ENCODE assay signal across 8 mouse cellular contexts in the genomic region with DNA sequence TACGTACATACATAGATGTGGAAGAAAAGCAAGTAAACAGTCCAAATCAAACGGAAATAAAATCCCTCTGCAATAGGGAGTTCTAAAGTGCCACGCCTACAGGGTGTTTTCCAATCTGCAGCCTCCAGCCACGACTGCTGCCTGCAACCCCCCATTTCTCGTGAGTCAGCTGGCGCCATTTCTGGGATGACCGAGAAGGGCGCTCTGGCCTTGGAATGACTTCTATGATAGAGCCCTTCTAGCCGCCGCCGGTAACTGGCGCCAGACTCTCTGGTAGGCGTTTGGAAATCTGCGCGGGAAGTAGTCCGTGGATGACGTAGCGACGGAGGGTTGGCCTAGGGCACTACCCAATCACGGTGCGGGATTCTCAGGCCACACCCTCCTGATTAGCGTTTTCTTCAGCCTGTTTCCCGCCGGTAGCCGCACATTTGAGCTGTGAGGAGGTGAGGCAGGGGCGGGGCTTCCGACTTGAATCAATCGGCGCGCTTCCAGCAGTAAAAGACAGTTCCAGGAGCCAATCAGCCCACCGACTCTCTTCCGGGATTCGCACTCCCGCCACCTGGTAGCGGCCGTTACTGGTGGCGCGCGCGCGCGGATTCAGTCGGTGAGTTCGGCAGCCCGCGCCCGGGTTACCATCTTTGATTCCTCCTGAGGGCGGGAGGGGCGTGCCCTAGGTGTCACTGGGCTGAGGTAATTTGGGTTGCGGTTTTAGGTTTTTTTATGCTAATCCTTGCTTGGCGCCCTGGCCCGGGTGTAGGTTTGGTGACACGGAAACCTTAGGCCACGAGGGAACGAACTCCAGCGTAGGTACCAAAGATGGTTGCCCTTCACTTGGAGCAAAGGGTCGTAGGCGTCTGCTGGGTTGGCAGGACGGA. TPM values are rescaled to one million over a fixed set of nuclear protein-coding genes. Genes with fewer than 3 reads are reported as not detected.
A peak's percentile ranks its signal among the peaks of the same experiment; 100 is the strongest.
DNase-seq lines count a peak whose midpoint lies in the region; ATAC-seq and TF ChIP-seq lines count a peak whose summit lies in the region.

A gene (plus strand): TSS at position 440 of the 875 bp plus-strand sequence.

- H3K9me3 ChIP-seq in megakaryocyte, embryonic 14.5 days, result no peaks in the 10 kb centered on the region

- peak within 1 kb of the TSS; percentile 52 for H3K4me3 ChIP-seq in cortical plate, adult 2 months (ENCODE audit: insufficient read depth, low read length)
- peak within 1 kb of the TSS; percentile 92 for H3K4me3 ChIP-seq in megakaryocyte, embryonic 14.5 days (replicated peaks)

- DNase-seq in gastrocnemius, adult 8-10 months (ENCODE audit: low spot score in 2 of 2), result peak; percentile 100
- peak; percentile 99 for DNase-seq in hindlimb bud, embryonic 11.5 days (ENCODE audit: extremely low spot score, low read depth, low spot score)
- DNase-seq in left cerebral cortex, adult 8-10 months (ENCODE audit: low spot score in 2 of 2), result peak; percentile 95 to 100
- peak; percentile 100 for DNase-seq in right cerebral cortex, postnatal 10 days (ENCODE audit: low spot score in 2 of 2)
- peak; percentile 96 for DNase-seq in urinary bladder, postnatal 25 days (ENCODE audit: low spot score)

- TF ChIP-seq CTCF in cortical plate, adult 2 months (IDR thresholded peaks at IDR 0.05; ENCODE audit: extremely low read depth, insufficient read depth, low read length), result no peak

- TF ChIP-seq POLR2A in cortical plate, adult 2 months (IDR thresholded peaks at IDR 0.05; ENCODE audit: extremely low read depth, insufficient read depth, low read length), result peak; percentile 77

- no peak within 1 kb of the TSS for H3K27ac ChIP-seq in cortical plate, adult 2 months (ENCODE audit: insufficient read depth, low read length)

- H3K36me3 ChIP-seq in megakaryocyte, embryonic 14.5 days (replicated peaks; ENCODE audit: low read length), result peaks cover 27% of the 10 kb centered on the region

- no peaks in the 10 kb centered on the region for H3K27me3 ChIP-seq in megakaryocyte, embryonic 14.5 days (replicated peaks)

- no peaks in the 10 kb centered on the region for H3K4me1 ChIP-seq in cortical plate, adult 2 months (ENCODE audit: control insufficient read depth, insufficient read depth, low read length)
- peaks cover 37% of the 10 kb centered on the region for H3K4me1 ChIP-seq in megakaryocyte, embryonic 14.5 days

- peak; percentile 82 for ATAC-seq in activated CD4-positive, CD25-positive, alpha-beta regulatory T cell, adult 4 months

RNA-seq across cellular contexts. Expression of the gene that starts here (rescaled TPM):
- 1 to 10 TPM; 4.1 to 6.4 TPM for polyA plus RNA-seq in activated CD4-positive, CD25-positive, alpha-beta regulatory T cell, adult 4 months (2017; shearing (Covaris generic))
- polyA plus RNA-seq in cortical plate, adult 2 months (2012; rRNA removed), result 7.7 and 8.4 TPM in 2 replicates
- total RNA-seq in gastrocnemius, adult 8-10 months (2022), result 1 to 10 TPM; 3.2 to 5.0 (median 4.0) TPM
- 10 to 100 TPM; 13.8 to 21.2 (median 18.2) TPM for total RNA-seq in left cerebral cortex, adult 8-10 months (2022)
- 1.2 and 2.3 TPM in 2 replicates for polyA plus RNA-seq in megakaryocyte, embryonic 14.5 days (2012; ENCODE audit: insufficient read depth, low replicate concordance)
